Mouse (Mus musculus) adrenal gland, adult 18-20 months (tissue): ENCODE results near the gene Vrk2. TPM values are rescaled to one million over a fixed set of nuclear protein-coding genes. Genes with fewer than 3 reads are reported as not detected.

ENCODE experiments used
- DNase-seq, 2 experiments: peaks; one replicate each; pipeline ENCODE4 v3.0.0; 2021 to 2022; ENCODE audit warnings: low spot score in 2 of 2
- total RNA-seq, 2 experiments: library from RNA; stranded (reverse); gene quantifications; 1 replicate in 1 of 2; 2 replicates in 1 of 2; pipeline ENCODE4 v1.2.3; 2021

Gene Vrk2
- total RNA-seq, 2 experiments from 2014 or later: 5.2 to 5.5 TPM

DNA sequence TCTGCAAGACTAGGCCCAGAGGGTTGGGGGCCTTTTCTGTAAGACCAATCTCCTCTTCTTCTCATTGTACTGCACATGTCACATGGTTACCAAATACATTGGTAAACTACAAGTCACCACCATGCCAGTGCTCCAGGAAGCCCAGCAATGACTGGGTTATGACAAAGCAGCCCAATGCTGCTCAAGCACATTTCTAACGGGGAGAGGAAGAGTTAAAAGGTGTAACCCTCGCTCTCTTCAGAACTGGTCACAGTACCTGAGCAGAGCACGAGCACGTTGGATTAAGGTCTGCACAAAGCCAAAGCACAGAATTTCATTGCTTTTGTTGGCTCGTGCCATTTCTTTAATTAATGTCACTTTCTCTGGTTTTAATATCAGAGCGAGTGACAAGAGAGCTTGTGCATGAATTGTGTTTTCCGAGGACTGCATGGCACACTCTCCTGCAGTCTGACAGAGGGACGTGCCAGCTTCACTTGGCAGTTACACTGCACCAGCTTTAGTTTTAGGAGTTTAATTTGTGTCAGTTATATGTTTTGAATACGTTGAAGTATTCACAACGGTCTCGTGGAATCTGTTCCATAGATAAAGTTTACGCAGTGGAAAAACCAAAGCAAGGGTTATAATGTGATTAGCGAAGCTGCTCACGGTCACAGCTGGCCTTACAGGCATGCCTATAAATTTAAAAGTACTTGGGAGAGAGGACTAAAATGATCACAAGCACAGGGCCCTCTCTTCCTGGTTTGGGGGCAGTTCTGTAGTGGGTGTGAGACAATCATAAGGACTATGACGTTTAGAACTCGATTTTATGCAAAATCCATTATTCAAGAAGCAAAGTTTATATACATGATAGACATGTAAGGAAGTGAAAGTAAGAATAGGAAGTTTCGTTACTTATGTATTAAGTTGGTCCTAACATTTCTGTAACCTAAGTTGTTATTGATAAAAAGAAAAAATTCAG is 8.1 kb downstream of the Vrk2 start:
- DNase-seq: no peak

DNA sequence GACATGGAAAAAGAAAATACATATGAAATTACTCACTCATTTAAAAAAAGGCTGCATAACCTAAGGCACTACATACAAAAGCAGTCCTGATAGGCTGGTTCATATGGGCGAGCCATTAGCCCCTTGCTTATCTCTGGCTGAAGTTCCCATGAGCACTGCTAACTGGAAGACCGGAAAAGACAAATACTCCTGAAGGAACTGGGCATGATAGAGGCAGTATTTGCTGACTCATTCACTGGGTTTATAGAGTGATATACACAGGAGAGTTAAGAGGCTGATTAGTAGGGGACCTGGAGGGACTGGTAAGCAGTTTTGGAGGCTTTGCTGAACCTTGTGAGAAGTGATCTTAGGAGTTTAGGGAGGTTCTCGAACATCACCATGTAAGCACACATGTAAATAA is 42.2 kb downstream of the Vrk2 start:
- DNase-seq: no peak

DNA sequence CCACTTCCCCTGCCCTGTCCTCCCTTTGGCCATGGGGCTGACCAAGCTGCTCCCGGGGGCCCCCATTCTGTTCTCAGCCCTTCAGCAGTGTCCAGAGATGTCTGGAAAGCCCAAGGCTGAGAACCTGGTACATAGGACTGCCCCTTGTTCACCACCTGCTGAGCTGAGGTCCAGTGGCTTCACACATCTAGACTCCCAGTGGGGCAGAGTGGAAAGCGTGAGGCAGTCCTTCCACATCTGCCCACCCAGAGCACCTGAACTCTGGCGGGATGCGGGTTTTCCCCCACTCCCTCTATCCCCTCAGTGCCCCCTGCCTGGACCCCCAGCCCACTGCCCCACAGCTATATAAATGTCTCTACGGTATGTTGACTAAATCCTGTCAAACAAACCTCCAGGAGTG is 56.0 kb downstream of the Vrk2 start:
- DNase-seq: no peak

DNA sequence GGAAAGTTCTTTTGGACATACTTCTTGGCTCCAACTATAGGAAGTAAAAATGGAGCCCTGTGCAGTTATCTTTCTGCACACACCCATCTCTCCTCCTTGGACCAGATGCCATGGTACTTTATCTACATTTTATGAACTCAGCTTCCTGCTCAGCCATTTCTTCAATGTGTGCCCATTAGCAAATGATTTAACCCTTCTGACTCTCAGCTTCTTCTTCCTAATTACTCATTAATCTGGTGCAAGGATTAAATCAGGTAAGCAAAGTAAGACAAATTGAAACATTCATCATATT is 60.0 kb downstream of the Vrk2 start:
- no peak for DNase-seq

DNA sequence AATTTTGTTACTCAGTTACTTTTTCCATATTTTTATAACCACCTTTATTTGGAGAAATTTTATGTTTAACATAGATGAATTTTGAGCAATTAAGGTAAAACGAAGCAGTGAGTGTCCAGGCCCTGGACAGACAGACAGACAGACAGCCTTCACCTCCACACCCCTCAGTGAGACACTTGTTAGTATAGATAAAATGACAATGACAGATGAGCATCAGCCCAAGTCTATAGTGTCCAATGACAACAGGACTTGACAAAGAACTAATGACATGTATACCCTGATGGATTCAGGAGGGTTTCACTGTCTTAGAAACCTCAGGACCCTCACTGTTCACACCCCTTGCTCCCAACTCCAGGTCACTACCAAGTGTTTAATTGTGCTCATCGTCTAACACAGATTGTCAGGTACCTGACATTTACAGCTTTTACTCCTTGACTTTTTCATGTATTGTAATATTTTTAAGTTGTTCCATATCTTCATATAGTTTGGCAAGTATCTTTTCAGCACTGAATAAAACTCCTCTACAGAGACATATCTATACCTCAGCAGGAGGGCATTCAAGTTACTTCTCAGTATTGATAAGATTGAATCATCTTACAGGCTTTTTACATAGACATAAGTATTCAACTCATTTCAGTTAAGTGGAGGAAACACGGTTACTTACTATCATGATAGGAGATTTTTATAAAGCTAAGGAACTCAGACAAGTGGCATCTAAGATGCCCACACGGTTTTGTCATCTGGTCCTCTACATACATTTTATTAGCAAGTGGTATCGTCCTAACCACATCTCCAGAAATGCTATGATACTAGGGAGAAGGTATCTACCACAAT is 60.6 kb downstream of the Vrk2 start:
- no peak for DNase-seq

DNA sequence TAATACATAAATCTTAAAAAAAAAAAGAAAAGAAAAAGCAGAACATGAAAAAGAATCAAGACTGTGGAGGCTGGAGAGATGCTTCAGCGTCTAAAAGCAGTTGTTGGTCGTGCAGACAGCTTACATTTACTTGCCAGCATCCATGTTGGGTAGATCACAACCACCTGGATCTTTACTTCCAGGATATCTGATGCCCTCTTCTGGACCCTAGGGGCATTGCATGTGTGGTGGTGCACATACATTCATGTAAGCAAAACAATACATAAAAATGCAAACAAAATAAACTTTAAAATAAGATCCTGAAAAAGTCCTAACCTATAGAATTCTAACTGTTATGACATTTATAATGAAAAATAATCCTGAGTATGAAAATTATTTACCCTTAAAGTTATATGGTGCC is 66.9 kb downstream of the Vrk2 start:
- no peak for DNase-seq

DNA sequence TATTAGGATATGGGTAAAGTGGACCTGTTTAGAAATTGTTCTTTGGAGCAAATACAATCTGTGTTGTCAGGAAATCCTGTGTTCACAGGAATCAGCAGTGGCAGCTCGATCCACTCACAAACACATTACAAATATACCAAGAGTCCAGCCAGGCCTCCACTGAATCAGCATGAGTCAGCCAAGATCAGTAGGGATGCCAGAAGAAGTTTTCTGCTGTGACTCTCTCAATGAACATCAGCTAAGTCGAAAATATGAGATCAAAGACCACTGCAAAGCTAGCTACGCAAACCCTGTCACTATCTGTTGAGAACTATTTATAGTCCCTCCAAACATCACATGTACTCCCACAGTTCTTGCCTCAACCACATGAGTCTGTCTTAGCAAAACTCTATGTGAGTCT is 74.8 kb downstream of the Vrk2 start:
- no peak for DNase-seq

DNA sequence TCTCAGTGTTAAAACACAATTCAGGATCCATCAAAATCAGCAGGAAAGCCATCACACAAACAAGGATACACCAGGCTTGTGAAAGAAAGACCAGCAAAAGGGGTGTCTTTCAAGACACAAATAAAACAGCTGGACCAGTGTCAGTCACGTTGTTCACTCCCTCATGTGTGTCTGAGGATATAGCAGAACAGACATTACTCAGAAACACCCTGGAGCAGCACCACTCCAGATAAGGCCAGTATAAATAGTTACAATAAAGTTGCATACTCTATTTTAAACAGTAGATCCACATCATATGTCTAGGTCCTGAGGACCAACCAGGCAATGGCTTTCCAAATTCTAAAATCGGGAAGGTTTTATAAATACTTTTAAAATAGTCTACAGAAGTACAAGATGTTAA is 77.7 kb downstream of the Vrk2 start:
- no peak for DNase-seq

DNA sequence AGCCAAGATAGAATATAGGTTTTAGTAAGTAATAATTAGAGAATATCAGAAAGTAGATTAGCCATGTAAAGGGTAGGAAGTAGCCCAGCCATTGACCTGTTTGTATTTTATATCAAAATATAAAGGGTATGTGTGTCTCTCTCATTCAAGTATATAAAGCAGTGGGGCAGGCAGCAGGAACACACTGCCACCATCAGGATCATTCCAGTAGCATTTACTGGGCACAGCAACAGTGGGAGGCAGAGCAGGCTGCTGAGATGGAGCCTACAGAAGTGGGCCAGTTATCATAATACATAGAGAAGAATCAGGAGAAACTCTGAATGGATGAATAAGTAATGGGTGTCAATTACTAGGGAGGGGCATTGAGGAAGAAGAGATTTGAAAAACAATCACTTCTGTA is 80.1 kb downstream of the Vrk2 start:
- no peak for DNase-seq

DNA sequence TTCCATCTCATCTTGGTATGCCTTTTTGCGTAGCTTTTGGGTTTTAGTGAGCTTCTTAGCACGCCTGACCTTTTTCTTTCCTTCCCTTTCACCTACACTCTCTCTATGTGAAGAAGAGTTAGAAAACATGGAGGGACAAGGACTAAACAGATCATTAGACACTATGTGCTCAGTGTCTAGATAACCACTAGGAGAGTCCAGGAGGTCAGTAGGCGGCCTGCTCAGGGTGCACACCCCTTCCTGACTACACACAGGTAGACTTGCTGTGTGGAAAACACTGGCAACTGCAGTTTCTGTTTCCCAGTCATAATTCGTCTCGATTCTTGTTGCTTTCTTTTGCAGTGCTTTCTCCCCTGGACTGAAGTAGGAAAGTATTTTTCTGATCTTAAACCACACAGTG is 97.8 kb downstream of the Vrk2 start:
- no peak for DNase-seq

DNA sequence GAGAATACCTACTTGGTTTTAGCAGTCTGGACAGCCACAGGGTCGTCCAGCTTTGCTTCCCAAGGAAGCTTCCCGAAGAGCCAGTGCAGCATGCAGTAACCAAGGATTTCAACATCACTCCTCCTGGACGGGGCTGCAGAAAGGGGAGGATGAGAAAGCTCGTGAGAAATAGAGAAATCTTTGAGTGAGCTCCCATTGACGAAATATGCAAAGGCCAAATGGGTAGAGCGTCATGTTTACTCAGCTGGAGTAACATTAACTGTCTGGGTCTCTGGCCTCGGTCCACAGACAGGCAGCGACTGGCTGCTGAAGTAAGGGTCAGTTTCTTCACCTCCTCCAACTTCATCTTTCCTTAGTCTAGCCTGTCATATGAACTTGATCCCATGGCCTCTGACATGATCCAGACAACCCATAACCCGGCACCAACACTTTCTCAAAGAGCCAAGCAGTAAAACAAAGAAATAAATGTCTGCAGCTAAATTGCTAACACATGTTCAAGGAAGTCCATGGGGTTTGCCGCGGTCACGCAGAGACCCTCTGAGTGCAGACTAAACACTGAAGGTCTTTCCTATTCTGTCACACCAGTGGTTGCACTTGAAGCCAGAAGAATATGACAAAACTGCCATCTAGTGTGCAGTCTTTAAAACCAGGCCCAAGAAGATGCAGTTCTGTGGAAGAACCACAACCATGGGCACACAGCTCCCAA is 103.9 kb downstream of the Vrk2 start:
- DNase-seq: no peak

DNA sequence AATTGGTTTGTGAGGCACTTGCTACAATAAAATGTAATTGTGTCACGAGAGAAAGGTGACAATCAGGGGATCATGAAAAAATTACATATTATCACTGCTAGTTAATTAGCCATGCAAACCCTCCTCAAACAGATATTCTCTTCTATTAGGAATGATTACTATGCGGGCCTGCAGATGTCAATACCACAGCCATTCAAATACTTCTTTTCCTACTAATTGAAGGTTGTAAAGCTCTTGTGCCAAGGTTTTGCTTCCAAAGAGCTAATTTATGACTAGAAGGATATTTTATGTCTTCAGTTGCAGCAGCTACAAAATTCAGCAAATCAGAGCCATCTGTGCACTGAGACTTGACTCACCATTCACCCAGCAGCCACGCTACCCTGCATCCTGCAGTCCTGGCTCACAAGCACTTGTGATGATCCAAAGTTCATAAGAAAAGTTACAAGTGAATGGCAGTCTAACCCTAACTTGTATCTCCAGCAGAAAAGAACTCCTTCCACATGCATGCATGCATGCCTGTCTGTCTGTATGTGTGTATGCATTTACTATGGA is 112.0 kb downstream of the Vrk2 start:
- no peak for DNase-seq

DNA sequence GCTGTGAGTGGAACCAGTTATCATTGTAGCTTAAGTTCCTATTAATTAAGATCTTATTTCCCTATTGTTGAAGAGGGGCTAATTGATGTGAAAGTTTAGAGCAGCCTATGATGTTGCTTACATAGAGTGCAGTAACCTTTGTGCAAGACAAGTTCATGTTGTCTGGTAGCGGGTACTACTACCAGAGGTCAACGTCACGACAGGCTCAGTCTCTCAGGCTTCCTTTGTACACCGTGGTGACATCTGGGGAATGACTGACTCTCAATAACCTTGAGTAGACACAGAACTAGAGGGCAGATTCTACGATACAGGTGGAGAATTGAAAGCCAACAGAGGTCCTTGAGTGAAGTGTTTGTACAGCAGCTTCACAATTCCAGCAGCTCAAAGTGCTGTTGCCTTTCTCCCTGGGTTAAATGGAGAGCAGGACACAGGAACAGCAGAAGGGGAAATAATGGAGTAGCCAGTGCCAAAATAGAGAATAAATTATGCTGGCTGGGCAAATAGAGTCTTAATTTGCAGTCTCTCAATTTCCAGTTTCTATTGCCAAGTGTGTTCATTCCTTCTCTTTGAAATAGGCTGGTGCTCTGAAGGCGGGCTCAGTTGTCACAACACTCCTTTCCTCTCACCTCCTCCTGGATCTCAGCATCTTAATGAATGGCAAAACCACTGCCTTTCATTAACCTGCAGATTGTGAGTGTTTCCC is 116.6 kb downstream of the Vrk2 start:
- no peak for DNase-seq

DNA sequence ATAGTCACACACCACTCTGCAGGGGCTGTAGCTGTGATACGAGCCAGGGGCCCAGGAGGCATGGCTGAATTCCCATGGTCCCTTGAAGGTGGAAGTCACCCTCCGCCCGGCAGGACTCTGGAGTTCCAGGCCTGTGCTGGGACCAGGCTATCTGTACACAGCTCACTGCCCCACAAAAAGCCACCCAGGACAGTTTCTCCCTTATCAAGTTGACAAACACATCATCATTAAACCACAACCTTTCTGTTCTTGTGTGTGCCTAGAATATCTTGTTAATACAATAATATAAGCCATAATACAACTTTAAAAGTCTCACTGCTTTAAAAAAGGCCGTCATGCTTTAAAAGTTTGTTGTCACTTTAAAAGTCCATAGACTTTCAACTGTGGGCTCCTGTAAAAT is 139.7 kb downstream of the Vrk2 start:
- no peak for DNase-seq

DNA sequence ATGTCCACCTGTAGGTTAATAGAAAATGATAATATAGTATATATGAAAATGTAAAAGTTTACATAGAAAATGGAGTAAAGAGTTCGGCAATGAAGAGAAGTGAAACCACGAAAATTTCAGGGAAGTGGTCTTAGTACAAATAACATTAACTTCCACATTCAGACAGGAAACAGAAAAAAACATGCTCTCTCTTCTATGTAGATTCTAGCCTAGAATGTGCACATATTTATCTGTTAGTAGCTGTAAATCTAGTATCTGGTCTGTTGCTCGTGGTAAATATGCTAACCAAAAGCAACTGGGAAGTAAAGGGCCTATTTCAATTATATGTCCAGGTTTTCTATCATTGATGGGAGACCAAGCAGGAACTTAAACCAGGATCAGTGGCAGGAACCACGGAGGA is 141.1 kb downstream of the Vrk2 start:
- no peak for DNase-seq

DNA sequence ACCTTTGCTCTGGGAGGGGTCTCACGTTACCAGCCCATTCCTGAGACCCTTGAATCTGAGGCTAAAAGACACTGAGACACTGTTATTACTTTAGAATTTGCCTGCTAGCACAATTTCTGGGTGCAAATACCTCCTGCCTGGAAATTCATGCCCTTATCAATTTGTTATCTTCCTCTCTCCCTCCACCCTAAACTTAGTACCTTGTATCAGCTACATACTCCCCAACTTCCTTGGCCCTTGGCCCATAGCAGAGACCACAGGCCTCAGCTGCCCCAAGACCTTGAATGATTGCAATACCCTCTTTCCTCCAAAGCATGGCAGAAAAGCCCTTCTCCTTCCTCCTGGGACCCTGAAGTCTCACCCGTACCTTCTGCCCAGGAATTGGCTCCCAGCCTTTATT is 142.6 kb downstream of the Vrk2 start:
- no peak for DNase-seq

DNA sequence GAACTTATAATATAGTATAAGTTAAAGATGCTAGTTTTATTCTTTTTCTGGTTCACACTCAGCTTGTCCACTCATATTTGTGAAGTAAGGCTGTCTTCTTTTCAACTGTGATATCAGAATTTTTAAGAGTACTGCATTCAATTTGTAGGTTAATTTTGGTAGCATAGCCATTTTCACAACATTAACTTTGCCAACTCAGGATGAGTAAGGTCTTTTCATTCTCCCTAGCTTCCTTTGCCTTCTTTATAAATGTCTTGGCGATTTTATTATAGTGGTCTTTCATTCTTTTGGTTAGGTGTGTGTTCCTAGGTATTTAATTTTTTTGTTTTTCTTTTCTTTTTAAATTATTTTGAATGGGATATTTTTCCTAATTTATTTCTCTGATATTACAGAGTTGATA is 143.2 kb downstream of the Vrk2 start:
- no peak for DNase-seq

DNA sequence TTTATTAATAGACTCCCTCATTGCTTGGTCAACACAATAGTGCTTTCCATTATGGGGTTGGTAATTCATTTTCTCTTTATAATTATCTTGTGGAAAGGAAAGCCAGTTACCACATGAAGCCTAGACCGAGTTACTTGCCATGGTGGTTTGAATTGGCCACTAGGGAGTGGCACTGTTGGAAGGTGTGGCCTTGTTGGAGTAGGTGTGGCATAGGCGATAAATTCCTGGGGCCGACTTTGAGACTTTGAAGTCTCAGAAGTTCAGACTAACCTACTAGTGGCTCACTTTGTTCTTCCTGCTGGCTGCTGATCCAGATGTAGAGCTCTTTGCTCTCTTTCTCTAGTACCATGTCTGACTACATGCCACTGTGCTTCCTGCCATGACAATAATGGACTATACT is 144.0 kb downstream of the Vrk2 start:
- no peak for DNase-seq

DNA sequence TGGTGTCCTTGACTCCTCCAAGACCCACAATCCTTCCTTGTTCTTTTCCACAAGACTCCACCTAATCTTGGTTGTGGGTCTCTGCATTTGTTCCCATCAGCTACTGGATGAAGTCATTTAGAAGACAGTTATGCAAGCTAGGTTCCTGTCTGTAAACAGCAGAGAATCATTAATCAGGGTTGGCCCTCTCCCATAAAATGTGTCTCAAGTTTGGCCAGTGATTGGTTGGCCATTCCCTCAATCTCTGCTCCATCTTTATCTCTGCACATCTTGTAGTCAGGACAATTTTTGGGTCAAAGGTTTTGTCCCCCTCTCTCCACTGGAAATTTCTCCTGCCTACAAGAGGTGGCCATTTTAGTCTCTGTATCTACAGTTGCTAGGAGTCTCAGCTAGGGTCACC is 149.4 kb downstream of the Vrk2 start:
- no peak for DNase-seq

DNA sequence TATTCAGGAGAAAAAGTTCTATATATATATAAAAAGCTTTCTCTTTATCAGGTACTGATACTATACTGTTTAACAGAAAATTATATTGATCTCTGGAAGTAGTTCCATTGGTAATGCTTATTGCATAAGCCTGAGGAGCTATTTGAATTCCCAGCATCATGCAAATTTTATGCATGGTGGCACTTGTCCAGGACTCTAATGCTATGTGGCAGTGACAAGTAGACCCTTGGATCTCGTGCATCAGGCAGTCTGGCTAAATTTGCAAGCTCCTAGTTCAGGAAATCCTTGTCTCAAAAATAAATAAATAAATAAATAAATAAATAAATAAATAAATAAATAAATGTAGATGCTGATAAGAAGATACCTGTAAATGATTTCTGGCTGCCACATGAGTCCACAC is 152.7 kb downstream of the Vrk2 start:
- DNase-seq: no peak

DNA sequence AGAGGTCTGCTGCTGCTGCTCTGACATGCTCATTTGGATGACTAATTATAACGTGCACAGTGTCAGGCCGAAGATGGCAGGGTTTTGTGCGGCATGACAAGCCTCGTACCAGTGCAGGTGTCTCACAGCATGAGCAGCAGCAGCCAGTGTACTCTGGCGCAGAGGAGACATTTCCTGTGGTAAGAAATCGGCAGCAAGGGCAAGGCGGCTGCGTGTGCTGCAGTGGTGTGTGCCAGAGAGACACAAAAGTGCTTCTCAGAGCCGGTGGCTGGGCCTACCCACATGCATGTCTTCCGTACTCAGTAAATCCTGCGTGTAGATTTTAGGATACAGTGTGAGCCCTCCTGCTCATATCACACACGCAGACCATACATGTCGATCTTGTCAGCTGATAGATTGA is 156.0 kb downstream of the Vrk2 start:
- no peak for DNase-seq
